Mouse (Mus musculus) neural tube, embryonic 14.5 days (tissue): ENCODE measurements around the gene 4933405L10Rik. TPM values are rescaled to one million over a fixed set of nuclear protein-coding genes. Genes with fewer than 3 reads are reported as not detected.

ENCODE experiments used
- ATAC-seq: fragments of 200-750 bp; cut with Nextera tagmentation; 2 replicates; pipeline ENCODE4 v1.8.0; 2017; ENCODE audit warnings: low read depth, mild to moderate bottlenecking, moderate TSS enrichment, moderate library complexity
- H3K27ac ChIP-seq: fragments of 300-500 bp; sonication (generic); 2 replicates; pipeline ENCODE4 v1.5.1; 2014; ENCODE audit warnings: low read depth, mild to moderate bottlenecking, control low read depth, low read length, moderate library complexity, mixed read lengths
- H3K27me3 ChIP-seq: fragments of 300-500 bp; sonication (generic); 2 replicates; pipeline ENCODE4 v1.6.1; 2014; ENCODE audit warnings: low read length; ENCODE audit not compliant: control insufficient read depth, insufficient read depth
- H3K36me3 ChIP-seq: fragments of 300-500 bp; sonication (generic); 2 replicates; pipeline ENCODE4 v1.6.1; 2014; ENCODE audit warnings: low read length, mixed read lengths; ENCODE audit not compliant: control insufficient read depth, insufficient read depth
- H3K4me1 ChIP-seq: fragments of 300-500 bp; sonication (generic); 2 replicates; pipeline ENCODE4 v1.6.1; 2014; ENCODE audit warnings: low read length; ENCODE audit not compliant: control insufficient read depth, insufficient read depth
- H3K4me2 ChIP-seq: fragments of 300-500 bp; sonication (generic); 2 replicates; pipeline ENCODE4 v1.6.1; 2014; ENCODE audit warnings: mild to moderate bottlenecking, low read depth, low read length, control low read depth
- H3K4me3 ChIP-seq: fragments of 300-500 bp; sonication (generic); 2 replicates; pipeline ENCODE4 v1.5.1; 2014; ENCODE audit warnings: low read depth, low read length, control low read depth, mixed read lengths
- H3K9ac ChIP-seq: fragments of 300-500 bp; sonication (generic); replicated peaks from 2 replicates; pipeline ENCODE4 v1.6.1; 2014; ENCODE audit warnings: low read depth, mild to moderate bottlenecking, control low read depth, low read length, mixed read lengths
- H3K9me3 ChIP-seq: fragments of 300-500 bp; sonication (generic); 2 replicates; pipeline ENCODE4 v1.6.1; 2016; ENCODE audit warnings: low read length; ENCODE audit not compliant: control insufficient read depth
- WGBS: fragments of 180-500 bp; shearing (Covaris S2); extraction: QIAGEN DNeasy Blood & Tissue Kit; methylation state at CpG from one replicate; pipeline ENCODE4 v1.1.7; 2014; 5-methylcytosine and 5-hydroxymethylcytosine counted together
- polyA plus RNA-seq: library from polyadenylated mRNA; unstranded; fragments of >200 nt; fragmentation: Nextera tagmentation; extraction: Ambion mirVana; gene quantifications from 2 replicates; pipeline ENCODE4 v1.2.1, GENCODE M21; 2014

4933405L10Rik gene
- polyA plus RNA-seq, 1 experiment from 2014 or later: 0.42 TPM

GRCm38 (mm10) chr8:105725726-105726125 is 18.3 kb downstream of the 4933405L10Rik start:
- WGBS: 81% methylated on average over 5 of the region's 5 CpGs
- Histone ChIP-seq H3K36me3 (peaks cover 35% of the 10 kb centered on the region), H3K4me2 (no peak overlapping the region), H3K27ac (no peak overlapping the region), H3K4me1 (no peaks in the 10 kb centered on the region), H3K9me3 (no peaks in the 10 kb centered on the region), H3K9ac (no peak overlapping the region), H3K27me3 (no peaks in the 10 kb centered on the region), H3K4me3 (no peak overlapping the region)
- ATAC-seq: no peak

- H3K4me1 ChIP-seq: no peaks in the 10 kb centered on the region
- no peak for ATAC-seq
- no peak overlapping the region for H3K27ac ChIP-seq
- WGBS: 92% methylated on average over 18 of the region's 18 CpGs
- H3K4me2 ChIP-seq: no peak overlapping the region
- peaks cover 35% of the 10 kb centered on the region for H3K36me3 ChIP-seq
- no peak overlapping the region for H3K9ac ChIP-seq
- no peaks in the 10 kb centered on the region for H3K27me3 ChIP-seq
- H3K9me3 ChIP-seq: no peaks in the 10 kb centered on the region
- no peak overlapping the region for H3K4me3 ChIP-seq
Measured at GRCm38 (mm10) chr8:105727397-105728124, 20.1 kb downstream of the 4933405L10Rik start.

GRCm38 (mm10) chr8:105732186-105732585 is 24.7 kb downstream of the 4933405L10Rik start:
- WGBS: 92% methylated on average over 5 of the region's 5 CpGs
- Histone ChIP-seq H3K9me3 (no peaks in the 10 kb centered on the region), H3K4me2 (no peak overlapping the region), H3K9ac (no peak overlapping the region), H3K4me1 (no peaks in the 10 kb centered on the region), H3K4me3 (no peak overlapping the region), H3K36me3 (peaks cover 11% of the 10 kb centered on the region), H3K27ac (no peak overlapping the region), H3K27me3 (no peaks in the 10 kb centered on the region)
- no peak for ATAC-seq

GRCm38 (mm10) chr8:105739216-105739615 is 31.8 kb downstream of the 4933405L10Rik start:
- no peak overlapping the region for H3K27ac ChIP-seq
- ATAC-seq: no peak
- H3K36me3 ChIP-seq: no peaks in the 10 kb centered on the region
- H3K9ac ChIP-seq: no peak overlapping the region
- no peaks in the 10 kb centered on the region for H3K4me1 ChIP-seq
- WGBS: 93% methylated on average over 5 of the region's 5 CpGs
- no peak overlapping the region for H3K4me2 ChIP-seq
- H3K27me3 ChIP-seq: no peaks in the 10 kb centered on the region
- no peaks in the 10 kb centered on the region for H3K9me3 ChIP-seq
- H3K4me3 ChIP-seq: no peak overlapping the region

GRCm38 (mm10) chr8:105743301-105743700 is 35.8 kb downstream of the 4933405L10Rik start:
- no peaks in the 10 kb centered on the region for H3K9me3 ChIP-seq
- no peak for ATAC-seq
- no peaks in the 10 kb centered on the region for H3K4me1 ChIP-seq
- H3K9ac ChIP-seq: no peak overlapping the region
- H3K27ac ChIP-seq: no peak overlapping the region
- 84% methylated on average over 4 of the region's 4 CpGs for WGBS
- no peak overlapping the region for H3K4me2 ChIP-seq
- H3K36me3 ChIP-seq: no peaks in the 10 kb centered on the region
- no peak overlapping the region for H3K4me3 ChIP-seq
- no peaks in the 10 kb centered on the region for H3K27me3 ChIP-seq

- H3K4me1 ChIP-seq: peaks cover 13% of the 10 kb centered on the region
- H3K27ac ChIP-seq: no peak overlapping the region
- 0 out of 2 replicates have a peak overlapping the region, but pooled peaks have one; percentile 2 for H3K4me3 ChIP-seq
- no peaks in the 10 kb centered on the region for H3K36me3 ChIP-seq
- H3K27me3 ChIP-seq: no peaks in the 10 kb centered on the region
- peak; percentile 49 for ATAC-seq
- no peak overlapping the region for H3K9ac ChIP-seq
- peak overlapping the region; percentile 19 for H3K4me2 ChIP-seq
- WGBS: 12% methylated on average over 11 of the region's 11 CpGs
- no peaks in the 10 kb centered on the region for H3K9me3 ChIP-seq
Measured at GRCm38 (mm10) chr8:105750606-105751005, 43.2 kb downstream of the 4933405L10Rik start.

- Histone ChIP-seq H3K9ac (no peak overlapping the region), H3K4me3 (no peak overlapping the region), H3K9me3 (no peaks in the 10 kb centered on the region), H3K27me3 (no peaks in the 10 kb centered on the region), H3K4me1 (peaks cover 22% of the 10 kb centered on the region), H3K27ac (no peak overlapping the region), H3K36me3 (no peaks in the 10 kb centered on the region), H3K4me2 (no peak overlapping the region)
- no peak for ATAC-seq
- WGBS: 59% methylated on average over 2 of the region's 2 CpGs
Measured at GRCm38 (mm10) chr8:105753916-105754315, 46.5 kb downstream of the 4933405L10Rik start.

GRCm38 (mm10) chr8:105754688-105755087 is 47.2 kb downstream of the 4933405L10Rik start:
- H3K4me2 ChIP-seq: no peak overlapping the region
- H3K9me3 ChIP-seq: no peaks in the 10 kb centered on the region
- H3K4me3 ChIP-seq: no peak overlapping the region
- WGBS: 66% methylated on average over 2 of the region's 2 CpGs
- H3K36me3 ChIP-seq: no peaks in the 10 kb centered on the region
- ATAC-seq: no peak
- no peaks in the 10 kb centered on the region for H3K27me3 ChIP-seq
- H3K4me1 ChIP-seq: peaks cover 25% of the 10 kb centered on the region
- H3K9ac ChIP-seq: no peak overlapping the region
- H3K27ac ChIP-seq: no peak overlapping the region

- H3K9ac ChIP-seq: peak overlapping the region; percentile 91
- peaks cover 12% of the 10 kb centered on the region; the same call in 1 of the 2 replicates for H3K4me1 ChIP-seq
- peak overlapping the region; percentile 90 for H3K27ac ChIP-seq
- H3K36me3 ChIP-seq: no peaks in the 10 kb centered on the region
- H3K4me2 ChIP-seq: peak overlapping the region; percentile 87
- WGBS: 1% methylated on average over 12 of the region's 12 CpGs
- ATAC-seq: peak; percentile 59; the same call in 1 of the 2 replicates
- H3K9me3 ChIP-seq: no peaks in the 10 kb centered on the region
- H3K4me3 ChIP-seq: peak overlapping the region; percentile 95
- no peaks in the 10 kb centered on the region for H3K27me3 ChIP-seq
Measured at GRCm38 (mm10) chr8:105757796-105758276, 50.4 kb downstream of the 4933405L10Rik start.
